Mouse (Mus musculus): ENCODE results near the gene Taar8c.

GRCm38 (mm10) chr10:24108236-24108635 lies 6.5 kb upstream of the Taar8c start:
- no peak for TF ChIP-seq GATA1 (IDR thresholded peaks at IDR 0.05; ENCODE audit: low read length)
- TF ChIP-seq TAL1 (IDR thresholded peaks at IDR 0.05; ENCODE audit: low read length): no peak

All from erythroblast, embryonic 14.5 days (primary cell).